Mouse (Mus musculus) kidney, embryonic 15.5 days (tissue): ENCODE measurements around the gene Agxt2. TPM values are rescaled to one million over a fixed set of nuclear protein-coding genes. Genes with fewer than 3 reads are reported as not detected.

Source experiments
- ATAC-seq: fragments of 200-750 bp; cut with Nextera tagmentation; replicated peaks from 2 replicates; pipeline ENCODE4 v1.8.0; 2017; ENCODE audit warnings: moderate TSS enrichment; ENCODE audit not compliant: low FRiP score
- H3K27ac ChIP-seq: fragments of 300-500 bp; sonication (generic); 2 replicates; pipeline ENCODE4 v1.5.1; 2015; ENCODE audit warnings: mild to moderate bottlenecking, inconsistent platforms
- H3K27me3 ChIP-seq: fragments of 300-500 bp; sonication (generic); 2 replicates; pipeline ENCODE4 v1.6.1; 2015; ENCODE audit warnings: inconsistent platforms
- H3K36me3 ChIP-seq: fragments of 300-500 bp; sonication (generic); 2 replicates; pipeline ENCODE4 v1.6.1; 2015; ENCODE audit warnings: inconsistent platforms
- H3K4me1 ChIP-seq: fragments of 300-500 bp; sonication (generic); 2 replicates; pipeline ENCODE4 v1.6.1; 2015; ENCODE audit warnings: inconsistent platforms
- H3K4me2 ChIP-seq: fragments of 300-500 bp; sonication (generic); 2 replicates; pipeline ENCODE4 v1.6.1; 2015; ENCODE audit warnings: moderate library complexity, mild to moderate bottlenecking, inconsistent platforms
- H3K4me3 ChIP-seq: fragments of 300-500 bp; sonication (generic); replicated peaks from 2 replicates; pipeline ENCODE4 v1.5.1; 2015; ENCODE audit warnings: mild to moderate bottlenecking, inconsistent platforms
- H3K9ac ChIP-seq: fragments of 300-500 bp; sonication (generic); 2 replicates; pipeline ENCODE4 v1.6.1; 2015; ENCODE audit warnings: mild to moderate bottlenecking, inconsistent platforms
- H3K9me3 ChIP-seq: fragments of 300-500 bp; sonication (generic); replicated peaks from 2 replicates; pipeline ENCODE4 v1.6.1; 2016; ENCODE audit warnings: inconsistent platforms
- WGBS: fragments of 180-500 bp; shearing (Covaris S2); methylation state at CpG from one replicate; pipeline ENCODE4 v1.1.7; 2015; ENCODE audit warnings: mixed read lengths; 5-methylcytosine and 5-hydroxymethylcytosine counted together
- polyA plus RNA-seq: library from polyadenylated mRNA; unstranded; fragments of >200 nt; fragmentation: Nextera tagmentation; extraction: Ambion mirVana; gene quantifications from 2 replicates; pipeline ENCODE4 v1.2.1, GENCODE M21; 2015

The Agxt2 gene
- polyA plus RNA-seq, 1 experiment from 2014 or later = 2.2 TPM

DNA sequence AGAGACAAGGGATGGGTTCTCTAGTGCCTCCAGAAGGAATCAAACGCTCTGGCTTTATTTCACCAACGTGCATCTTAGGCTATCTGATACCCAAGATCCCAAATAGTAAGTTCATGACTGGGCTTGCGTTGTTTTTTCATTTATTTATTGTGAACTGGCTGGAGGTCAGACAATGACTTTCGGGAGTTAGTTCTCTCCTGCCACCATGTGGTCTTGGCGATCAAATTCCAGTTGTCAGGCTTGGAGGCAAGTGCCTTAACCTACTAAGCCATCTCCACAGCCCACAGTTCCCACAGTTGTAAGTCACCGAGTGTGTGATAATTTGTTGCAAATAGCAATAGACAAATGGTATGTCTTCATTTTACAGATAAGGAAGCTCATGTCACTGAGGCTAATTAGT, 81.6 kb downstream of the Agxt2 start:
- Histone ChIP-seq H3K27ac (no peak overlapping the region), H3K9me3 (no peaks in the 10 kb centered on the region), H3K27me3 (no peaks in the 10 kb centered on the region), H3K4me3 (no peak overlapping the region), H3K36me3 (peaks cover 28% of the 10 kb centered on the region; the same call in 1 of the 2 replicates), H3K4me1 (no peaks in the 10 kb centered on the region), H3K4me2 (no peak overlapping the region), H3K9ac (no peak overlapping the region)
- 62% methylated on average over 6 of the region's 6 CpGs for WGBS
- no peak for ATAC-seq

DNA sequence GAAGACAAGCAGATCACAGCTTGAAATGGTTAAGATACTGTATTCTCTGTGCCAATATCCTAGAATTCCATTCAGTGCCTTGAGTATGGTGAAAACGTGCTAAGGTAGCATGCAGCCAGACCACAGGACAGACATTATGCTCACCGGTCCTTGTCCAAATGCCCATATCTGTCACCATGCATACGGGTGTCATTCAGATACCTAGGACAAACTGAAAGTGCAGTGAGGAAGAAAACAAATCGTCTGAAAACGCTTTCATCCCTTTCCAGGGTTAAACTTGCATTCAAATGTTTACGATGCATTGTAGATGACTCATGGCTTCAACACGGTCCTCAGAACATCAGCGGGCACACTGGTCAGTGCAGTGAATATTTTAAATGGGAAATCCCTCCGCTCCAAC, 83.2 kb downstream of the Agxt2 start:
- H3K36me3 ChIP-seq = peaks cover 42% of the 10 kb centered on the region
- no peak overlapping the region for H3K9ac ChIP-seq
- H3K4me3 ChIP-seq = no peak overlapping the region
- ATAC-seq = no peak
- H3K9me3 ChIP-seq = no peaks in the 10 kb centered on the region
- H3K4me2 ChIP-seq = no peak overlapping the region
- no peaks in the 10 kb centered on the region for H3K4me1 ChIP-seq
- H3K27me3 ChIP-seq = no peaks in the 10 kb centered on the region
- WGBS = 87% methylated on average over 9 of the region's 9 CpGs
- no peak overlapping the region for H3K27ac ChIP-seq

DNA sequence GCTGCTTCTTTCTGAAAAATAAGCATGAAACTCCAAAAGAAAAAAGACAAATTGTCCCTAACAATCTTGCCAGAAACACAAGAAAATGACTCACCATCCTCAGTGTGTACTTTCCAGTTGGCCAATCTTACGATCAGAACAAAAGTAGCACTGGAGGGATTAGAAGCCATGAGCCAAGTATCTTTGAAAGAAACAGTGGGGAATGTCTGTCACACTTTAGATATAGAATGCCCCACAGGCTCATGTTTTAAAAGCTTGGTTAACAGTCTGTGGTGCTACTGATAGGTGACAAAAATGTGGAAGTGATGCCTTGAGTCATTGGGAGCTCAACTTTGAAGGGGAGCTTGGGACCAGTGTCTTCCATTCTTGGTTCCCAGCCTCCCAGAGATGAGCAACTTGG, 83.9 kb downstream of the Agxt2 start:
- Histone ChIP-seq H3K9ac (no peak overlapping the region), H3K36me3 (peaks cover 46% of the 10 kb centered on the region), H3K27ac (no peak overlapping the region), H3K4me3 (no peak overlapping the region), H3K4me2 (no peak overlapping the region), H3K4me1 (no peaks in the 10 kb centered on the region), H3K27me3 (no peaks in the 10 kb centered on the region), H3K9me3 (no peaks in the 10 kb centered on the region)
- no peak for ATAC-seq
- WGBS = 96% methylated on average over 1 of the region's 1 CpGs

DNA sequence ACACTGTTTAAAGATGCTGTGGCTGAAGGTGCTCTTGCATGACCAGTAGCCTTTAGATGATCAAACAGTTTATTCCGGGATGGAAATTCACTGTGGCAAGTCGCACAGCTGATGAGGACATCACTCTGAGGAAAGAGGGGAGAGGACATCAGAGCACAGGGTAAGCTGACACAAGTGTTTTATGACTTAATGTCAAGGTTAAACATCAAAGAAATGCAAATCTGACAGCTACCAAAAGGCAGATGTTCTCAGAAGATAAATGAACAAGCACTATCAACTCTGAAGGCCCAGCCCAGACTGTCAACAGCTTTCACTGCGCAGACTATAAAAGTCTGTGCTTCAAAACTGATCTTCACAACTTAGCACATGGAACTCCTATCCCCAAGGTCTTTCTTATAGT, 88.8 kb downstream of the Agxt2 start:
- peaks cover 71% of the 10 kb centered on the region for H3K36me3 ChIP-seq
- H3K4me2 ChIP-seq = no peak overlapping the region
- H3K27me3 ChIP-seq = no peaks in the 10 kb centered on the region
- no peak for ATAC-seq
- no peak overlapping the region for H3K4me3 ChIP-seq
- no peaks in the 10 kb centered on the region for H3K9me3 ChIP-seq
- H3K27ac ChIP-seq = no peak overlapping the region
- WGBS = 78% methylated on average over 3 of the region's 3 CpGs
- H3K9ac ChIP-seq = no peak overlapping the region
- H3K4me1 ChIP-seq = no peaks in the 10 kb centered on the region

Other genes starting within 250 kb of the Agxt2 start
- 3.3 and 4.0 TPM in 2 replicates for gene Prlr, start 181.3 kb upstream of the Agxt2 start, polyA plus RNA-seq
- gene Gm21973, start 33.2 kb upstream of the Agxt2 start, polyA plus RNA-seq = not detected in 2 replicates
- gene Dnajc21, start 112.0 kb downstream of the Agxt2 start, polyA plus RNA-seq = 12.6 and 12.9 TPM in 2 replicates
- 104 and 129 TPM in 2 replicates for gene Brix1, start 127.4 kb downstream of the Agxt2 start, polyA plus RNA-seq
- 39.4 and 41.3 TPM in 2 replicates for gene Rad1, start 127.5 kb downstream of the Agxt2 start, polyA plus RNA-seq
- gene Ttc23l, start 200.1 kb downstream of the Agxt2 start, polyA plus RNA-seq = not detected in 2 replicates